Mouse (Mus musculus): ENCODE data around the gene Sez6l. TPM values are rescaled to one million over a fixed set of nuclear protein-coding genes. Genes with fewer than 3 reads are reported as not detected.
A peak's percentile ranks its signal among the peaks of the same experiment; 100 is the strongest.

The Sez6l gene
- polyA plus RNA-seq, 1 experiment: 0.17 TPM

DNA sequence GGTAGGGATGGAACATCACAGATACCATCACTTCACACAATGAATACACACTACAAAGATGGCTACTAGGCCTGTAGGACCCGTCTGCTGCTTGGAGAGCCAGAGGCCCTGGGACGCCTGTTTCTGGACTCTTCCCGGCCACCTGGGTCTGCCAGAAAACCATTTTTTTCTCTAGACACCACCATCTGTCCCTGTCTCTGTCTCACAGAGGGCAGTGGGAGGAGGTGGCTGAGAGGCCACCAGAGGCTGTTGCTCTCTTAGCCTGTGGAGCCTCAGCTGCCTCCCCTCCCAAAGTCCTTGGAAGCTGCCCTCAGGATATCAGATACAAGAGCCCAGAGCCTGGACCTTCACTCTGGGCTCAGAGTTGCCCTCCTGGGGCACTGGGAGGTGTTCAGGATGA is 117.1 kb downstream of the Sez6l start:
- no peak for DNase-seq
- Histone ChIP-seq H3K4me3 (ENCODE audit: insufficient read depth, low read depth, low read length) (no peak overlapping the region), H3K27me3 (replicated peaks; ENCODE audit: control insufficient read depth, insufficient read depth, low read length) (no peaks in the 10 kb centered on the region), H3K36me3 (ENCODE audit: control insufficient read depth, insufficient read depth, low read length) (no peaks in the 10 kb centered on the region), H3K27ac (ENCODE audit: insufficient read depth, low read depth, low read length) (no peak overlapping the region), H3K4me1 (ENCODE audit: control insufficient read depth, insufficient read depth, low read length) (no peaks in the 10 kb centered on the region)
- WGBS: 84% methylated on average over 3 of the region's 3 CpGs
- TF ChIP-seq CTCF (conservative IDR thresholded peaks at IDR 0.05; ENCODE audit: insufficient read depth, insufficient read length, low read depth, low read length) (no peak), POLR2A (IDR thresholded peaks at IDR 0.05; ENCODE audit: low read depth, low read length) (no peak)

DNA sequence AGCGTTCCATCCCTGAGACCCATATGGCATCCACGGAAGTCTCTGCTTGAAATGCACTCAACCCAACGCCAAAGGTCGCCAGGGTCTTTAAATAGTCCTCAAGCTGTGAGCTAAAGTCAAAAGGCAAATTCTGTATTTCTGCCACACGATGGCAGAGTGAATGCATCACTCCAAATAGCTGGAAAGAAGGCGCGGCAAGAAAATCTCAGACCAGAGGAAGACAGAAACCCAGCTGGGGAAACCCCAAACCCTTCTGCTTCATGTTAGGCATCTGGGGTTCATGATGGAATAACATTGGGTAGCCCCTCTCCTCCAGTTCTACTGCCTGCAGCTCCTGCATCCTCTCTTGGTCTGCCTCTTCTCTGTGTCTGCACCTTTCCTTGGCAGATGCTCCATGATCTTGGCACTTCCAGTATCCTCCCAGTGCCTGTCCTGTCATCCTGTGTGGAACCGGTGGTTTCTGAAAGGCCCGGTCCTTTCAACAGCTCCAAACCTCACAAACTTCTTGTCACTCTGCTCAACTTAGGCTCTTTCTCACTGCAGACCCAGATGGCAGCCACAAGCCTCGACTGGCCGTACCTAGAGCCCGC is 121.9 kb downstream of the Sez6l start:
- H3K36me3 ChIP-seq (ENCODE audit: control insufficient read depth, insufficient read depth, low read length): no peaks in the 10 kb centered on the region
- 62% methylated on average over 12 of the region's 12 CpGs for WGBS
- DNase-seq: no peak
- H3K27ac ChIP-seq (ENCODE audit: insufficient read depth, low read depth, low read length): no peak overlapping the region
- H3K4me1 ChIP-seq (ENCODE audit: control insufficient read depth, insufficient read depth, low read length): no peaks in the 10 kb centered on the region
- H3K4me3 ChIP-seq (ENCODE audit: insufficient read depth, low read depth, low read length): no peak overlapping the region
- TF ChIP-seq CTCF (conservative IDR thresholded peaks at IDR 0.05; ENCODE audit: insufficient read depth, insufficient read length, low read depth, low read length) (no peak), POLR2A (IDR thresholded peaks at IDR 0.05; ENCODE audit: low read depth, low read length) (no peak)
- no peaks in the 10 kb centered on the region for H3K27me3 ChIP-seq (replicated peaks; ENCODE audit: control insufficient read depth, insufficient read depth, low read length)

DNA sequence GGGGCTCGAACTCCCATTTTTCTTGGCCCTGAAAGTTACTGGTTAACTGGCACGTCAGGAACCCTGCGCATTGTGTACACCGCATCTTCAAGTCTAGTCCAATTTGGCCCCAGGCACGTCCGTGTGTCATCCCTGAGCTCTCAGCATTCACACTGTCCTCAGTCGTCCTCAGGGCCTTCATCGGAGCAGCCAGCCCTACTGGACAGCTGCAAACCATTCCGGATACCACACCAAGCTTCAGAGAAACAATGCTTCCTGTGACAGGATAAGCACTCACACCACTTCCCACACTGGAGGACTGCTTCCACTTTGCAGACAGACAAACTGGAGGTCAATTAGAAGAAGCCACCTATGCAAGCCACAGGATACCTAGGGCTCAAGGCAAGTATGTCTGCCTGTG is 123.9 kb downstream of the Sez6l start:
- WGBS: 58% methylated on average over 9 of the region's 9 CpGs

DNA sequence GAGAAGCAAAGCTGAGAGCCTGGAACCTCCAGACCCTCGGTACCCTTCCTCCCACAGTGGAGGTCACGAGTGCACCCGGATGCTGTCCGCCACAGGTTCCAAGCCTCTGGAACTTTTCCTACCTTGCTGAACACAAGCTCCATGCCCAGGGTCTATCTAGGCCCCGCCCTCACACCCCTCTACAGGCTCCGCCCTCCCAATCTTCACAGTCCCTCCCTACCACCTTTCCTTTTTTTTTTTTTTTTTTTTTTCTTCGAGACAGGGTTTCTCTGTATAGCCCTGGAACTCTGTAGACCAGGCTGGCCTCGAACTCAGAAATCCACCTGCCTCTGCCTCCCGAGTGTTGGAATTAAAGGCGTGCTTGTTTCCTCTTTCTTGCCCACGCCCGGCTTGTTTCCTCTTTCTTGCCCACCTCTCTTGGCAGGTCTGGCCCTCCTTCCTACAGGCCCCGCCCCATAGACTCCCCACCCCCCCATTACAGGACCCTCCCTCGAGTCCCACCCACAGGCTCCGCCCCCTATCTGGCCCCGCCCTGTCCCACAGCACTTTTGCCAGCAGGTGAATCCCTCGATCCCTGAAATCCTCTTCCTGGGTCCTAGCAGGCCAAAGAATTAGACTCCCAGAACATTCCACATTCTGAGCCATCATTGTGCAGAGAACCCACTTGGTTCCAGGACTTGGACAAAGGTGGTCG is 128.1 kb downstream of the Sez6l start, which contains the start of gene Gm6588:
TSS of gene Gm6588 (plus strand) at position 680 of the 694 bp plus-strand sequence.
- H3K27ac ChIP-seq (ENCODE audit: insufficient read depth, low read depth, low read length): no peak within 1 kb of the TSS
- no peaks in the 10 kb centered on the region for H3K4me1 ChIP-seq (ENCODE audit: control insufficient read depth, insufficient read depth, low read length)
- DNase-seq: no peak
- TF ChIP-seq CTCF (conservative IDR thresholded peaks at IDR 0.05; ENCODE audit: insufficient read depth, insufficient read length, low read depth, low read length) (no peak), POLR2A (IDR thresholded peaks at IDR 0.05; ENCODE audit: low read depth, low read length) (no peak)
- 74% methylated on average over 18 of the region's 18 CpGs for whole genome bisulfite sequencing
- H3K27me3 ChIP-seq (replicated peaks; ENCODE audit: control insufficient read depth, insufficient read depth, low read length): no peaks in the 10 kb centered on the region
- H3K36me3 ChIP-seq (ENCODE audit: control insufficient read depth, insufficient read depth, low read length): no peaks in the 10 kb centered on the region
- no peak within 1 kb of the TSS for H3K4me3 ChIP-seq (ENCODE audit: insufficient read depth, low read depth, low read length)

More for the DNA sequence above, 123.9 kb downstream of the Sez6l start:
- DNase-seq: peak; percentile 15
- TF ChIP-seq CTCF (conservative IDR thresholded peaks at IDR 0.05; ENCODE audit: insufficient read depth, insufficient read length, low read depth, low read length): no peak
- TF ChIP-seq POLR2A (IDR thresholded peaks at IDR 0.05; ENCODE audit: low read depth, low read length): no peak
- no peaks in the 10 kb centered on the region for H3K4me1 ChIP-seq (ENCODE audit: control insufficient read depth, insufficient read depth, low read length)
- no peak overlapping the region for H3K27ac ChIP-seq (ENCODE audit: insufficient read depth, low read depth, low read length)
- H3K36me3 ChIP-seq (ENCODE audit: control insufficient read depth, insufficient read depth, low read length): no peaks in the 10 kb centered on the region
- H3K27me3 ChIP-seq (replicated peaks; ENCODE audit: control insufficient read depth, insufficient read depth, low read length): no peaks in the 10 kb centered on the region
- H3K4me3 ChIP-seq (ENCODE audit: insufficient read depth, low read depth, low read length): no peak overlapping the region

DNA sequence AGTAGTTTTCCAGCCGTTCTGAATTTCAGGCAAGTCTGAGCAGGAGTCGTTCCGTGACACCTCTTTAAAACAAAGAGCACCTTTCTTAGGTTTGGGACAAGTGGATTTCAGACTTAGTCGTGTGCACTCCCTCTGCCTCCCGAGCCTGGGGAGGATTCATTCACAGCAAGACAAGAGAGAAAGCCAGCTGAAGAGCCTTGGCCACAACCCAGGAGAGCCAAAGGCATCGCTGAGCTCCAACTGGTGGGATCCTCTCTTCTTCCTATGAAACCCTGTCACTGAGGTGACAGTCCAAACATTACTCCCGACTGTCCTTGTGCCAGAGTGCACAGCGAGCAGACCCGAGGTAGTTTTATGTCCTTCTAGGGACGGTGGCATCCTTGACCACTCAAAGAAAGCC is 138.4 kb downstream of the Sez6l start:
- 20% methylated on average over 10 of the region's 10 CpGs for WGBS
- no peaks in the 10 kb centered on the region for H3K27me3 ChIP-seq (replicated peaks; ENCODE audit: control insufficient read depth, insufficient read depth, low read length)
- TF ChIP-seq CTCF (conservative IDR thresholded peaks at IDR 0.05; ENCODE audit: insufficient read depth, insufficient read length, low read depth, low read length) (no peak), POLR2A (IDR thresholded peaks at IDR 0.05; ENCODE audit: low read depth, low read length) (no peak)
- H3K4me1 ChIP-seq (ENCODE audit: control insufficient read depth, insufficient read depth, low read length): no peaks in the 10 kb centered on the region
- H3K36me3 ChIP-seq (ENCODE audit: control insufficient read depth, insufficient read depth, low read length): no peaks in the 10 kb centered on the region
- no peak for DNase-seq
- H3K4me3 ChIP-seq (ENCODE audit: insufficient read depth, low read depth, low read length): no peak overlapping the region
- no peak overlapping the region for H3K27ac ChIP-seq (ENCODE audit: insufficient read depth, low read depth, low read length)

DNA sequence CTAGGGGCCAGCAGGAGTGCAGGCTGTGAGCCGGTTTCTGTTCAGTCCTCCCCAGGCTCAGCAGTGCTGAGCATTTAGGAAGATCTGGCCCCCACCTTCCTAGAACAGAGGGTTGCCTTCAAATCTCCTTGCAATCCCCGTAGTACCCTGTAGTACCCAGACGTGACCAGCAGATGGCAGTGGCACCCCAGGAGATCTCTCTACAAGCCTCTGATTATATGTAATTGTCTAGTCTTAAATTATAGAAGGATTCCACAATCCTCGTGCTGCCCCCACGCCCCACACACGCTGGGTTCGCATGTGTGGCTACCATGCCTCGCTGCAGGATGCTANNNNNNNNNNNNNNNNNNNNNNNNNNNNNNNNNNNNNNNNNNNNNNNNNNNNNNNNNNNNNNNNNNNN is 144.0 kb downstream of the Sez6l start:
- WGBS: under 1% methylated on average over 8 of the region's 8 CpGs
- no peaks in the 10 kb centered on the region for H3K4me1 ChIP-seq (ENCODE audit: control insufficient read depth, insufficient read depth, low read length)
- no peaks in the 10 kb centered on the region for H3K27me3 ChIP-seq (replicated peaks; ENCODE audit: control insufficient read depth, insufficient read depth, low read length)
- TF ChIP-seq CTCF (conservative IDR thresholded peaks at IDR 0.05; ENCODE audit: insufficient read depth, insufficient read length, low read depth, low read length): peak; percentile 86
- no peak for TF ChIP-seq POLR2A (IDR thresholded peaks at IDR 0.05; ENCODE audit: low read depth, low read length)
- no peak overlapping the region for H3K4me3 ChIP-seq (ENCODE audit: insufficient read depth, low read depth, low read length)
- no peak overlapping the region for H3K27ac ChIP-seq (ENCODE audit: insufficient read depth, low read depth, low read length)
- DNase-seq: peak; percentile 64
- H3K36me3 ChIP-seq (ENCODE audit: control insufficient read depth, insufficient read depth, low read length): no peaks in the 10 kb centered on the region

DNA sequence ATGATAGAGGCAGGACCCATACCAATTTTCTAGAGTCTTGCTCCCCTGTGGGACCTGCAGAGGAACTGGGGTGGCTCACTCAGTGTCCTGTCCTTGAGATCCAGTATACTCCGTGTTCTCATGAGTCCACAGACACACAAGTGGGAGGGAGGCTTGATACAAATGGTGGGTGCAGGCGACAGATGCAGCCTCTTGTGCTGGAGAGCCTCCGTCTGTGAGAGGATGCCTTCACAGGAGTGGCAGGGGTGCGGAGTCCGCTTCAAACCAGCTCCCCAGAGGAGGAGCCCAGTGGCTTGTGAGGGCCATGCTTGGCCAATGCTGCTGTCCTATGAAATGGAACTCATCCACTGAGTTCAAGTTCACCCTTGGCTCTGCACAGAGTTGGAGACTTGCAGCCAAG is 145.0 kb downstream of the Sez6l start:
- DNase-seq: no peak
- TF ChIP-seq POLR2A (IDR thresholded peaks at IDR 0.05; ENCODE audit: low read depth, low read length) (no peak), CTCF (conservative IDR thresholded peaks at IDR 0.05; ENCODE audit: insufficient read depth, insufficient read length, low read depth, low read length) (no peak)
- H3K4me3 ChIP-seq (ENCODE audit: insufficient read depth, low read depth, low read length): no peak overlapping the region
- no peaks in the 10 kb centered on the region for H3K4me1 ChIP-seq (ENCODE audit: control insufficient read depth, insufficient read depth, low read length)
- H3K36me3 ChIP-seq (ENCODE audit: control insufficient read depth, insufficient read depth, low read length): no peaks in the 10 kb centered on the region
- WGBS: 89% methylated on average over 5 of the region's 5 CpGs
- no peaks in the 10 kb centered on the region for H3K27me3 ChIP-seq (replicated peaks; ENCODE audit: control insufficient read depth, insufficient read depth, low read length)
- no peak overlapping the region for H3K27ac ChIP-seq (ENCODE audit: insufficient read depth, low read depth, low read length)

All from kidney, adult 2 months (tissue).